Mouse (Mus musculus): ENCODE data around the gene Kcnab1.

Kcnab1 gene

GRCm38 (mm10) chr3:65203361-65204117, 94.4 kb downstream of the Kcnab1 start:
- in situ Hi-C loops (cut with MboI, MseI) = no loop called here

- in situ Hi-C loops (cut with MboI, MseI) = no loop called here
Observed at GRCm38 (mm10) chr3:65204356-65205075, 95.3 kb downstream of the Kcnab1 start.

- in situ Hi-C loops (cut with MboI, MseI) = no loop called here
Observed at GRCm38 (mm10) chr3:65205539-65206020, 96.4 kb downstream of the Kcnab1 start.

GRCm38 (mm10) chr3:65213725-65214124, 104.5 kb downstream of the Kcnab1 start:
- in situ Hi-C loops (cut with MboI, MseI) = loop anchor here (5.0 kb wide), 1 partner anchor 61 kb away; no protein-coding TSS in a partner anchor

GRCm38 (mm10) chr3:65214635-65215034, 105.5 kb downstream of the Kcnab1 start:
- in situ Hi-C loops (cut with MboI, MseI) = loop anchor here (5.0 kb wide), 1 partner anchor 62 kb away; no protein-coding TSS in a partner anchor

- in situ Hi-C loops (cut with MboI, MseI) = no loop called here
Observed at GRCm38 (mm10) chr3:65217673-65218579, 108.7 kb downstream of the Kcnab1 start.

GRCm38 (mm10) chr3:65220287-65220686, 111.1 kb downstream of the Kcnab1 start:
- in situ Hi-C loops (cut with MboI, MseI) = no loop called here

- in situ Hi-C loops (cut with MboI, MseI) = no loop called here
Observed at GRCm38 (mm10) chr3:65223635-65224034, 114.5 kb downstream of the Kcnab1 start.

- in situ Hi-C loops (cut with MboI, MseI) = no loop called here
Observed at GRCm38 (mm10) chr3:65230978-65231377, 121.8 kb downstream of the Kcnab1 start.

GRCm38 (mm10) chr3:65231419-65232090, 122.4 kb downstream of the Kcnab1 start:
- in situ Hi-C loops (cut with MboI, MseI) = no loop called here

- in situ Hi-C loops (cut with MboI, MseI) = no loop called here
Observed at GRCm38 (mm10) chr3:65249023-65249422, 139.8 kb downstream of the Kcnab1 start.

GRCm38 (mm10) chr3:65260521-65260920, 151.3 kb downstream of the Kcnab1 start:
- in situ Hi-C loops (cut with MboI, MseI) = no loop called here

GRCm38 (mm10) chr3:65262506-65263422, 153.6 kb downstream of the Kcnab1 start:
- in situ Hi-C loops (cut with MboI, MseI) = no loop called here

- in situ Hi-C loops (cut with MboI, MseI) = no loop called here
Observed at GRCm38 (mm10) chr3:65273317-65273716, 164.1 kb downstream of the Kcnab1 start.

- in situ Hi-C loops (cut with MboI, MseI) = no loop called here
Observed at GRCm38 (mm10) chr3:65277777-65278176, 168.6 kb downstream of the Kcnab1 start.

- in situ Hi-C loops (cut with MboI, MseI) = no loop called here
Observed at GRCm38 (mm10) chr3:65283366-65283765, 174.2 kb downstream of the Kcnab1 start.

GRCm38 (mm10) chr3:65288994-65289393, 179.8 kb downstream of the Kcnab1 start:
- in situ Hi-C loops (cut with MboI, MseI) = no loop called here

- in situ Hi-C loops (cut with MboI, MseI) = loop anchor here (10.0 kb wide), 1 partner anchor 1518 kb away; no protein-coding TSS in a partner anchor
Observed at GRCm38 (mm10) chr3:65296996-65297395, 187.8 kb downstream of the Kcnab1 start.

GRCm38 (mm10) chr3:65299205-65299604, 190.0 kb downstream of the Kcnab1 start:
- in situ Hi-C loops (cut with MboI, MseI) = loop anchor here (10.0 kb wide), 1 partner anchor 1516 kb away; no protein-coding TSS in a partner anchor

- in situ Hi-C loops (cut with MboI, MseI) = no loop called here
Observed at GRCm38 (mm10) chr3:65301531-65301930, 192.3 kb downstream of the Kcnab1 start.

Measured in T-helper 1 cell (primary cell).